Mouse (Mus musculus): ENCODE results near the gene Bap1. TPM values are rescaled to one million over a fixed set of nuclear protein-coding genes. Genes with fewer than 3 reads are reported as not detected.

The Bap1 gene
- polyA plus RNA-seq (2014; fragmentation: Nextera tagmentation; extraction: Ambion mirVana), result 113 and 125 TPM in 2 replicates

GRCm38 (mm10) chr14:31251084-31251604, at the start of gene Bap1, which contains the start of gene Phf7:
Gene Bap1, plus strand, starts transcription at chr14:31251450.
Gene Phf7, minus strand, starts transcription at chr14:31251317.
- no peaks in the 10 kb centered on the region for H3K9me3 ChIP-seq (ENCODE audit: control insufficient read depth, low read length)
- ATAC-seq (ENCODE audit: insufficient read depth, low FRiP score, low TSS enrichment), result peak; percentile 94
- peak within 1 kb of the TSS; percentile 88 for H3K27ac ChIP-seq (ENCODE audit: low read depth, low read length)
- H3K27me3 ChIP-seq (ENCODE audit: control insufficient read depth, insufficient read depth, low read length), result no peaks in the 10 kb centered on the region
- H3K4me3 ChIP-seq (ENCODE audit: low read depth, low read length), result peak within 1 kb of the TSS; percentile 92
- peaks cover 14% of the 10 kb centered on the region for H3K36me3 ChIP-seq (ENCODE audit: control insufficient read depth, insufficient read depth, low read length)
- DNase-seq (ENCODE audit: low spot score), result peak; percentile 98
- H3K4me2 ChIP-seq (ENCODE audit: low read depth), result peak within 1 kb of the TSS; percentile 84
- H3K4me1 ChIP-seq (ENCODE audit: control insufficient read depth, insufficient read depth, low read length), result peaks cover 9% of the 10 kb centered on the region; the same call in 1 of the 2 replicates
- under 1% methylated on average over 74 of the region's 75 CpGs for WGBS
- peak within 1 kb of the TSS; percentile 97 for H3K9ac ChIP-seq (ENCODE audit: low read length)

- H3K36me3 ChIP-seq (ENCODE audit: control insufficient read depth, insufficient read depth, low read length), result peaks cover 14% of the 10 kb centered on the region
Measured at GRCm38 (mm10) chr14:31204844-31205243, 46.4 kb upstream of the Bap1 start.

GRCm38 (mm10) chr14:31205244-31205561, 46.0 kb upstream of the Bap1 start:
- Histone ChIP-seq H3K27ac (ENCODE audit: low read depth, low read length) (peak overlapping the region; percentile 30; the same call in 1 of the 2 replicates), H3K9ac (ENCODE audit: low read length) (peak overlapping the region; percentile 90), H3K36me3 (ENCODE audit: control insufficient read depth, insufficient read depth, low read length) (peaks cover 14% of the 10 kb centered on the region), H3K4me1 (ENCODE audit: control insufficient read depth, insufficient read depth, low read length) (peaks cover 10% of the 10 kb centered on the region), H3K4me3 (ENCODE audit: low read depth, low read length) (peak overlapping the region; percentile 87), H3K4me2 (ENCODE audit: low read depth) (peak overlapping the region; percentile 95), H3K9me3 (ENCODE audit: control insufficient read depth, low read length) (no peaks in the 10 kb centered on the region), H3K27me3 (ENCODE audit: control insufficient read depth, insufficient read depth, low read length) (no peaks in the 10 kb centered on the region)
- 40% methylated on average over 8 of the region's 8 CpGs for WGBS
- no peak for ATAC-seq (ENCODE audit: insufficient read depth, low FRiP score, low TSS enrichment)
- peak; percentile 27 for DNase-seq (ENCODE audit: low spot score)

More at GRCm38 (mm10) chr14:31204844-31205243, 46.4 kb upstream of the Bap1 start:
- Histone ChIP-seq H3K4me2 (ENCODE audit: low read depth) (peak overlapping the region; percentile 95), H3K9ac (ENCODE audit: low read length) (peak overlapping the region; percentile 90), H3K9me3 (ENCODE audit: control insufficient read depth, low read length) (no peaks in the 10 kb centered on the region), H3K27ac (ENCODE audit: low read depth, low read length) (0 out of 2 replicates have a peak overlapping the region, but pooled peaks have one; percentile 20), H3K27me3 (ENCODE audit: control insufficient read depth, insufficient read depth, low read length) (no peaks in the 10 kb centered on the region), H3K4me1 (ENCODE audit: control insufficient read depth, insufficient read depth, low read length) (peaks cover 10% of the 10 kb centered on the region), H3K4me3 (ENCODE audit: low read depth, low read length) (peak overlapping the region; percentile 87)
- no peak for ATAC-seq (ENCODE audit: insufficient read depth, low FRiP score, low TSS enrichment)
- no peak for DNase-seq (ENCODE audit: low spot score)
- WGBS, result 81% methylated on average over 4 of the region's 4 CpGs

GRCm38 (mm10) chr14:31205562-31206467, 45.4 kb upstream of the Bap1 start:
- H3K4me3 ChIP-seq (ENCODE audit: low read depth, low read length), result peak overlapping the region; percentile 87
- no peaks in the 10 kb centered on the region for H3K9me3 ChIP-seq (ENCODE audit: control insufficient read depth, low read length)
- 2% methylated on average over 37 of the region's 39 CpGs for WGBS
- peak overlapping the region; percentile 95 for H3K4me2 ChIP-seq (ENCODE audit: low read depth)
- peaks cover 12% of the 10 kb centered on the region for H3K36me3 ChIP-seq (ENCODE audit: control insufficient read depth, insufficient read depth, low read length)
- H3K27me3 ChIP-seq (ENCODE audit: control insufficient read depth, insufficient read depth, low read length), result no peaks in the 10 kb centered on the region
- peak overlapping the region; percentile 90 for H3K9ac ChIP-seq (ENCODE audit: low read length)
- peak; percentile 66 for DNase-seq (ENCODE audit: low spot score)
- peak; percentile 63 for ATAC-seq (ENCODE audit: insufficient read depth, low FRiP score, low TSS enrichment)
- peaks cover 10% of the 10 kb centered on the region for H3K4me1 ChIP-seq (ENCODE audit: control insufficient read depth, insufficient read depth, low read length)
- peak overlapping the region; percentile 79 for H3K27ac ChIP-seq (ENCODE audit: low read depth, low read length)

GRCm38 (mm10) chr14:31206472-31206981, 44.7 kb upstream of the Bap1 start:
- H3K9me3 ChIP-seq (ENCODE audit: control insufficient read depth, low read length), result no peaks in the 10 kb centered on the region
- WGBS, result under 1% methylated on average over 42 of the region's 48 CpGs
- H3K4me1 ChIP-seq (ENCODE audit: control insufficient read depth, insufficient read depth, low read length), result peaks cover 10% of the 10 kb centered on the region
- peak overlapping the region; percentile 79 for H3K27ac ChIP-seq (ENCODE audit: low read depth, low read length)
- peak overlapping the region; percentile 90 for H3K9ac ChIP-seq (ENCODE audit: low read length)
- peak overlapping the region; percentile 95 for H3K4me2 ChIP-seq (ENCODE audit: low read depth)
- H3K27me3 ChIP-seq (ENCODE audit: control insufficient read depth, insufficient read depth, low read length), result no peaks in the 10 kb centered on the region
- DNase-seq (ENCODE audit: low spot score) (peak; percentile 95), ATAC-seq (ENCODE audit: insufficient read depth, low FRiP score, low TSS enrichment) (peak; percentile 70)
- peak overlapping the region; percentile 87 for H3K4me3 ChIP-seq (ENCODE audit: low read depth, low read length)
- H3K36me3 ChIP-seq (ENCODE audit: control insufficient read depth, insufficient read depth, low read length), result peaks cover 12% of the 10 kb centered on the region

- Histone ChIP-seq H3K4me2 (ENCODE audit: low read depth) (peak overlapping the region; percentile 95), H3K36me3 (ENCODE audit: control insufficient read depth, insufficient read depth, low read length) (peaks cover 9% of the 10 kb centered on the region), H3K9ac (ENCODE audit: low read length) (peak overlapping the region; percentile 47; the same call in 1 of the 2 replicates), H3K4me1 (ENCODE audit: control insufficient read depth, insufficient read depth, low read length) (peaks cover 10% of the 10 kb centered on the region), H3K27me3 (ENCODE audit: control insufficient read depth, insufficient read depth, low read length) (no peaks in the 10 kb centered on the region), H3K9me3 (ENCODE audit: control insufficient read depth, low read length) (no peaks in the 10 kb centered on the region), H3K4me3 (ENCODE audit: low read depth, low read length) (peak overlapping the region; percentile 87), H3K27ac (ENCODE audit: low read depth, low read length) (no peak overlapping the region)
- WGBS, result 81% methylated on average over 13 of the region's 13 CpGs
- DNase-seq (ENCODE audit: low spot score) (no peak), ATAC-seq (ENCODE audit: insufficient read depth, low FRiP score, low TSS enrichment) (peak; percentile 8; the same call in 1 of the 2 replicates)
Measured at GRCm38 (mm10) chr14:31207070-31207830, 44.0 kb upstream of the Bap1 start.

- Histone ChIP-seq H3K4me1 (ENCODE audit: control insufficient read depth, insufficient read depth, low read length) (peaks cover 10% of the 10 kb centered on the region), H3K27ac (ENCODE audit: low read depth, low read length) (no peak within 1 kb of the TSS), H3K4me2 (ENCODE audit: low read depth) (peak within 1 kb of the TSS; percentile 95), H3K9ac (ENCODE audit: low read length) (no peak within 1 kb of the TSS), H3K27me3 (ENCODE audit: control insufficient read depth, insufficient read depth, low read length) (no peaks in the 10 kb centered on the region), H3K9me3 (ENCODE audit: control insufficient read depth, low read length) (no peaks in the 10 kb centered on the region), H3K4me3 (ENCODE audit: low read depth, low read length) (0 out of 2 replicates have a peak within 1 kb of the TSS, but pooled peaks have one; percentile 87), H3K36me3 (ENCODE audit: control insufficient read depth, insufficient read depth, low read length) (peaks cover 7% of the 10 kb centered on the region)
- 68% methylated on average over 2 of the region's 2 CpGs for WGBS
- ATAC-seq (ENCODE audit: insufficient read depth, low FRiP score, low TSS enrichment) (no peak), DNase-seq (ENCODE audit: low spot score) (no peak)
Measured at GRCm38 (mm10) chr14:31208084-31208483, 43.2 kb upstream of the Bap1 start, which contains the start of gene Tnnc1. Gene Tnnc1, plus strand, starts transcription at chr14:31208312.

GRCm38 (mm10) chr14:31209133-31209557, 42.1 kb upstream of the Bap1 start:
- no peaks in the 10 kb centered on the region for H3K36me3 ChIP-seq (ENCODE audit: control insufficient read depth, insufficient read depth, low read length)
- DNase-seq (ENCODE audit: low spot score) (no peak), ATAC-seq (ENCODE audit: insufficient read depth, low FRiP score, low TSS enrichment) (no peak)
- H3K27me3 ChIP-seq (ENCODE audit: control insufficient read depth, insufficient read depth, low read length), result no peaks in the 10 kb centered on the region
- 84% methylated on average over 4 of the region's 4 CpGs for WGBS
- no peak overlapping the region for H3K9ac ChIP-seq (ENCODE audit: low read length)
- H3K4me3 ChIP-seq (ENCODE audit: low read depth, low read length), result no peak overlapping the region
- H3K4me1 ChIP-seq (ENCODE audit: control insufficient read depth, insufficient read depth, low read length), result peaks cover 10% of the 10 kb centered on the region
- no peaks in the 10 kb centered on the region for H3K9me3 ChIP-seq (ENCODE audit: control insufficient read depth, low read length)
- no peak overlapping the region for H3K4me2 ChIP-seq (ENCODE audit: low read depth)
- H3K27ac ChIP-seq (ENCODE audit: low read depth, low read length), result no peak overlapping the region
